Mouse (Mus musculus) G1E-ER4 (cell line): ENCODE data around the gene Slc22a7. TPM values are rescaled to one million over a fixed set of nuclear protein-coding genes. Genes with fewer than 3 reads are reported as not detected.

Experiments
- GATA1 ChIP-seq: IDR thresholded peaks from one replicate; pipeline ENCODE4 v1.8.0; 2012; ENCODE audit warnings: low read length, inconsistent platforms
- polyA plus RNA-seq: library from polyadenylated mRNA; stranded (reverse); fragments of >175 nt; gene quantifications from 2 replicates; pipeline ENCODE4 v1.2.3, GENCODE M21; 2012

Slc22a7 gene
- polyA plus RNA-seq, 1 experiment, result not detected

- no peak for TF ChIP-seq GATA1
Observed at GRCm38 (mm10) chr17:46383294-46384060, 54.8 kb downstream of the Slc22a7 start, which contains the start of gene Zfp318. Gene Zfp318 (plus strand): TSS chr17:46383731.

Other genes starting within 250 kb of the Slc22a7 start
- gene Polh, start 235.8 kb downstream of the Slc22a7 start, polyA plus RNA-seq, result 1.6 and 1.7 TPM in 2 replicates
- 20.8 and 31.0 TPM in 2 replicates for gene Xpo5, start 235.7 kb downstream of the Slc22a7 start, polyA plus RNA-seq
- gene Polr1c, start 190.4 kb downstream of the Slc22a7 start, polyA plus RNA-seq, result 16.5 and 28.3 TPM in 2 replicates
- 76.6 and 86.4 TPM in 2 replicates for gene Yipf3, start 190.4 kb downstream of the Slc22a7 start, polyA plus RNA-seq
- 1.5 and 1.6 TPM in 2 replicates for gene Lrrc73, start 184.9 kb downstream of the Slc22a7 start, polyA plus RNA-seq
- gene Tjap1, start 155.4 kb downstream of the Slc22a7 start, polyA plus RNA-seq, result 90.9 and 127 TPM in 2 replicates
- not detected in 2 replicates for gene Dlk2, start 141.0 kb downstream of the Slc22a7 start, polyA plus RNA-seq
- 11.8 and 12.9 TPM in 2 replicates for gene Abcc10, start 110.1 kb downstream of the Slc22a7 start, polyA plus RNA-seq
- gene Zfp318, start 54.7 kb downstream of the Slc22a7 start, polyA plus RNA-seq, result 7.3 and 7.6 TPM in 2 replicates
- gene Crip3, start 9.5 kb downstream of the Slc22a7 start, polyA plus RNA-seq, result not detected in 2 replicates
- gene Ttbk1, start 49.2 kb upstream of the Slc22a7 start, polyA plus RNA-seq, result not detected in 2 replicates
- gene Dnph1, start 58.3 kb upstream of the Slc22a7 start, polyA plus RNA-seq, result 45.3 and 54.4 TPM in 2 replicates
- 0.48 and 0.79 TPM in 2 replicates for gene Cul9, start 107.9 kb upstream of the Slc22a7 start, polyA plus RNA-seq
- 142 and 147 TPM in 2 replicates for gene Srf, start 117.7 kb upstream of the Slc22a7 start, polyA plus RNA-seq
- not detected in 2 replicates for gene Ptk7, start 191.0 kb upstream of the Slc22a7 start, polyA plus RNA-seq
- 6.4 and 7.8 TPM in 2 replicates for gene Klc4, start 207.6 kb upstream of the Slc22a7 start, polyA plus RNA-seq
- gene Mrpl2, start 207.8 kb upstream of the Slc22a7 start, polyA plus RNA-seq, result 790 and 1,047 TPM in 2 replicates
- 94.6 and 117 TPM in 2 replicates for gene Cul7, start 211.9 kb upstream of the Slc22a7 start, polyA plus RNA-seq
- 38.5 and 49.7 TPM in 2 replicates for gene Rrp36, start 235.9 kb upstream of the Slc22a7 start, polyA plus RNA-seq
- gene Mea1, start 240.3 kb upstream of the Slc22a7 start, polyA plus RNA-seq, result 119 and 135 TPM in 2 replicates
- 255 and 339 TPM in 2 replicates for gene Klhdc3, start 242.5 kb upstream of the Slc22a7 start, polyA plus RNA-seq